Mouse (Mus musculus) small intestine, adult 2 months (tissue): ENCODE results near the gene Cx3cl1.

Experiments used
- CTCF ChIP-seq: fragments of 200-500 bp; IDR thresholded peaks from 2 replicates; pipeline ENCODE4 v1.5.1; 2012; ENCODE audit warnings: low read depth, mild to moderate bottlenecking, control low read depth, inconsistent platforms, low read length, moderate library complexity, mixed read lengths; ENCODE audit not compliant: insufficient replicate concordance, insufficient read length; ENCODE audit errors: extremely low read depth
- POLR2A ChIP-seq: fragments of 200-500 bp; IDR thresholded peaks from 2 replicates; pipeline ENCODE4 v1.6.1; 2012; ENCODE audit warnings: low read depth, mild to moderate bottlenecking, control low read depth, inconsistent platforms, low read length, moderate library complexity

DNA sequence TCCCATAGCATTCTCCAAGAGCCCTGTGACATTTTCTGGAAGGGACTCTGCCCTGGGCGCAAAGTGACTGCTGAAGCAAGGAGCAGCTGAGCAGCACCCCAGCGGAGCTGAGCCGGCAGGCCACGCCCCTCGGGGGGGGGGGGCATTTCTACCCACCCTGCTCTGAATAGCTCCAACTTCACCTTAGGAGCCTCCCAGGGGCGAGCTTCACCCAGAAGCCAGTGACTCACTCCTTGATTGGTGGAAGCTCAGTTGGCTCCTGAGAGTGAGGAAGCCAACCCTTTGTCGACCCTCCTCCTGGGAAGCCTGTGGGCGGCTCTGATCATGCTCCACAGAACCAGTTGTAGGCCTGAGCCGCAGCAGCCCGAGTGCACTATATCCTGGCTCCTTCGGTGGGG lies 10.0 kb downstream of the Cx3cl1 start:
- TF ChIP-seq CTCF (no peak), POLR2A (peak; percentile 27; the same call in 1 of the 2 replicates)
